Mouse (Mus musculus) c-Kit-positive CD71-positive TER-119-negative erythroid progenitor cells, embryonic 14.5 days (primary cell): ENCODE measurements around the gene Mef2d.

Source experiments
- DNase-seq: peaks from one replicate; pipeline ENCODE4 v3.0.0-alpha.2; 2013; ENCODE audit warnings: low read depth

Mef2d gene

DNA sequence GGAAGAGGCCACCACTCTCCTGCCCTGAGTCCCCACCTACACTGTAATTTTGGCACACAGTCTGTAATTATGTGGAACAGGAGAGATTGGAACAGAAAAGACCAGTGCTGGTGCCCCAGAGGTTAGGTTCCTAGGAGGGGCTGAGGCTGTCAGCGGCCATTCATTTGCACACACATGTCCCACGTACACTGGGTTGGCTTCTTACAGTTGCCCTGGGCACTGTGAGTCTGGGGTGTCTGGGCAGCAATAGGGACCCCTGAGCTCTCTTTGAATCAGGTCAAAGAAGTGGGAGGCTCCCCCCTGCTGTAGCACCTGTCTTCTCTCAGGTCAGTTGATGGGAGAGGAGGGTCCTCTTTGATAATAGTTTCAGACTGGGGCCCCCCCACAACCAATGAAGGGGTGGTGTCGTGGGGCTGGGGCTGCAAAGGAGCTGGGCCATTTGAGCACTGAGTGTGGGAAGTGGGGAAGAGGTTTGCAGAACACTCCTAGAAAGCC, 66.1 kb downstream of the Mef2d start:
- DNase-seq = no peak

DNA sequence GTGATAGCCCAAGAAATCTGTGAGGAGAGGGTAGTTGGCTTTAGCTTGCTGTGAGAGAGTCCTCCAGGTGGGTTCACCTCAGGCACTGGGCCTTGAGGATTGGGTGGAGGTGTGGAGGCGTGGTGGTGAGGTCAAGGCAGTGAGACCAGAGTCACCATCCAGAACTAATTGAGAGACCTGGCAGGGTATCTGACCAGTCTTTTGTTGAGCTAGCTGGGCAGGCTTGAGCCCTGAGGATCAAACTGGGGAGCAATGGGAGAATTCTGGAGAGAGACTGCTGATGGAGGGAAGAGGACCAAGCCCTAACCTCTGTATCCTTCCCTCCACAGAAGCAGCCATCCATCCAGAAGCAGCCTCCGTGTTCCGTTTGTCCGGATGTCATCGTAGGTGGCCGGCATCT, 67.1 kb downstream of the Mef2d start:
- no peak for DNase-seq

GRCm38 (mm10) chr3:88210121-88210520, 67.9 kb downstream of the Mef2d start:
- DNase-seq = no peak

GRCm38 (mm10) chr3:88210918-88211317, 68.7 kb downstream of the Mef2d start:
- no peak for DNase-seq

DNA sequence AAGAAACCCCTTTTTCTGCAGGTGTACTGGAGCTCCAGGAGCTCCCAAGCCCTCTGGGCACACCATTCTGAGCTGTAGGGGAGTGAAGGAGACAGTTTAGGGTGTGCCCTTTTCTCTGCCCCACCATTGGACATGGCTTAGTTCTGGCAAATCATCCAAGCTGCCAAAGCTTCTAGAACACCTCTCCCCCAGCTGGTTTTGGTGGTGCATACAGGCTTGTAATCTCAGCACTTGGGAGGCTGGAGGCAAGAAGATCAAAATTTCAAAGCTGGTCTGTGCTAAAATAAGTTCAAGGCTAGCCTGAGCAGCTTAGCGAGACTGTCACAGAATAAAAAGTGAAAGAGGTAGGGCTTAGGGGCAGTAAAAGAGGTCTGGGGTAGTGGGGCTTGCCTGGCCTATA, 70.2 kb downstream of the Mef2d start:
- no peak for DNase-seq

DNA sequence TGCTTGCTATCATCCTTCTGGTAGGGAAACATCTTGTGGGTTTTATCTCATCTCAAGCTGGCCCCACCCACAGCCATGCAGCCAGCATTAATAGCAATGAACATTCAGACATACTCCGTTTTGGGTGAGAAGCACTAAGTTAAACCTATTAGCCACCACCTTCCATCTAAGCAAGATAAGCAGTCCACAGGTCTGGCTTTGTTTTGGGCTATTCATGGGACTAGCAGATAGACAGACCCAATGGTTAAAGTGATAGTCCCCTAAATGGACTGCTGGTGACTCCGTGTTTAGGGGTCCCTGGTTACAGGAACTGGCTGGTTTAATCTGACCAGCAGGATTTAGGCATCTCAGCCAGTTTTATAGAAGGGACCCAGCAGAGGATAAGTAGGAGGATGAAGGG, 70.8 kb downstream of the Mef2d start:
- peak; percentile 48 for DNase-seq

GRCm38 (mm10) chr3:88214197-88214938, 72.2 kb downstream of the Mef2d start:
- DNase-seq = no peak

GRCm38 (mm10) chr3:88214971-88215552, 72.9 kb downstream of the Mef2d start:
- DNase-seq = no peak

DNA sequence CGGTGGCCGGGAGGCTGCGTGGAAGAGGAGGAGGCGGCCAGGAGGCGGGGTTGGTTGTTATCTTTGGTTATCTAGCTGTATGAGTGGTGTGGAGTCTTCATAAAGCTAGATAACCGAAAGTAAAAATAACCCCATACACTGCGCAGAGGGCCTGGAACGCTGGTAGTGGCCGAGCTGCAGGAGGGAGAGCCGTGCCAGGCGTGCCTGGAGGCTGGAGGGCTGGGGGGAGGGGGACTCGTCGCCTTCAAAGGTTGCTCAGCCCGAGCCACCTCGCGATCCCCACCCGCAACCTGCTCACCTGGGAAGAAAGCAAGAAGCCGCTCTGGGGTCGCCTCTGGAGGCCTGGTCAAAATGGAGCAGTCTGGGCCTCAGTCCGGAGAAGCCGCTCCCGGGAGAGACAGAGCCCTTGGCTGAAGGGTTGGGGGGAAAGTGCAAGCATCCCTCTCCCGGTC, 73.4 kb downstream of the Mef2d start:
- no peak for DNase-seq

- no peak for DNase-seq
Observed at GRCm38 (mm10) chr3:88216116-88216515, 73.9 kb downstream of the Mef2d start.

DNA sequence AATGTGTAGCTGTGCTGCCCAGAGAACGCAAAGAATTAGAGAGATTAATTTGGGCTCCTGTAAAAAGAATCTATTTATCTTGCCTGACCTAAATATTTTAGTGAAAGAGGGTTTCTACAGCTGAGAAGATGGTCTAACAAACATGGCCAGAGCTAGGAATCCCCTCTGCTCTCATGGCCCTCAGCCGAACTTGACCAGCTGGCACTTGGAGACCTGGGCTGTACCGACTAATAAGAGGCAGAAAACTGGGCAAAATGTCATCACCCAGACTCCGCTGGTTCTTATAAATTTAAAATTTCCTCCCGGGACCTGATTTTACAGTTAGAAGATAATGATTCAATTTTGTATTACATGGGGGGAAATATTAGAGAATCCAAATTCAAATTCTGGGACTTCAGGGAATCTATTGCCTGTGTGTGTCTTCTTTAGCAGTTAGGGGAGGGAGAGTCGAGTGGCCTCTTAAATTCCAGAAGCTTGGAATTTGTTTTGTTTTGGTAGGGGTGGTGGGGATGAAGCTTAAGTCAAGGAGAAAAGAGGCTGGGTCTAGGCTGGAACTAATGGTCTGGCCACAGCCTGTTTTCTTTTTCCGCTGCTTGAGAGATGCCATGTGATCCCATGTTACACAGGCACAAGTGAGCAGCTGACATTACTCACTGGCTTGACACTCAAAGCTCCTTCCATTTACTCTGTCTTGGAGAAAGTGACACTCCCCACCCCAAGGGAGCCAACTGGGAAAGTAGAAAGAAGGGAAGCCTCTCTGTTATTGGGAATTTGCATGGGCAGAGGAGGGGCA, 74.6 kb downstream of the Mef2d start:
- DNase-seq = no peak

- no peak for DNase-seq
Observed at GRCm38 (mm10) chr3:88217679-88218078, 75.5 kb downstream of the Mef2d start.

- DNase-seq = no peak
Observed at GRCm38 (mm10) chr3:88219940-88220339, 77.8 kb downstream of the Mef2d start.

DNA sequence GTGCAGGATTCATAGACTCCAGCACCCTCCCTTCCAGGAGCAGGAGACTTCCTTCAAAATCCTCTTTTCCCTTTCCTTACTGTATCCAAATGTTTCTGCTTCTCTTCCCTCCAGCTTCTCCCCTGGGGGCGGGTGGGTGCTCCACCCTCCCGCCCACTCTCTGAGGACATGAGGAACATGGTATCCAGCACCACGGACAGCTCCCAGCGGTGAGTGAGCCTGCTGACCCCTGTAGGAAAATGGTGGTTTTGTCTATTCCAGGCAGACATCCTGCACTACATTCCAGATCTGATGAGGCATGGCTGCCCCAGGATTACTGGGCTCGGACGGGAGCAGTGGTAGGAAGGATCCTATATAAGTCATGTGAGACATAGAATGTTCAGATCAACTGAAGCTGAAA, 78.7 kb downstream of the Mef2d start:
- peak; percentile 66 for DNase-seq
